Mouse (Mus musculus): Measurements from ENCODE around the gene Arnt2.

GRCm38 (mm10) chr7:84412570-84412969 lies 2.6 kb upstream of the Arnt2 start:
- TF ChIP-seq POLR2A (IDR thresholded peaks at IDR 0.05; ENCODE audit: low read depth, low read length), result no peak
- TF ChIP-seq CTCF (conservative IDR thresholded peaks at IDR 0.05 in 1 of 2, IDR thresholded peaks at IDR 0.05 in 1 of 2; ENCODE audit: low read depth in 2 of 2, low read length in 2 of 2), result no peak
- TF ChIP-seq EP300 (IDR thresholded peaks at IDR 0.05; ENCODE audit: low read length), result no peak
- TF ChIP-seq PAX5 (IDR thresholded peaks at IDR 0.05; ENCODE audit: low read length), result no peak
- no peak for TF ChIP-seq SMC3 (IDR thresholded peaks at IDR 0.05; ENCODE audit: low read depth, low read length)
- no peak for TF ChIP-seq CHD2 (IDR thresholded peaks at IDR 0.05; ENCODE audit: low read length)
- TF ChIP-seq MAFK (IDR thresholded peaks at IDR 0.05; ENCODE audit: insufficient replicate concordance, low read length), result no peak
- no peak for TF ChIP-seq ZKSCAN1 (IDR thresholded peaks at IDR 0.05; ENCODE audit: borderline replicate concordance, low read depth, low read length)
